ENCODE assay signal across 18 mouse cellular contexts in genomic region chr8:42388816-42389215, GRCm38 (mm10).
"Had no signal": no experiment of that assay in that cellular context is flagged by ENCODE, and none has a peak within 500 bp of the region (broad histone marks: within the 10 kb centered on the region; RNA-seq: fewer than 3 reads in every experiment).

No protein-coding gene starts in this region.

- H3K27ac ChIP-seq: midbrain, embryonic 10.5 days; midbrain, embryonic 12.5 days; neural tube, embryonic 13.5 days; neural tube, embryonic 15.5 days had no signal

- H3K4me2 ChIP-seq: lung, embryonic 14.5 days; midbrain, embryonic 12.5 days; neural tube, embryonic 13.5 days; neural tube, embryonic 15.5 days had no signal

- H3K36me3 ChIP-seq: midbrain, embryonic 10.5 days; midbrain, embryonic 12.5 days; neural tube, embryonic 13.5 days; neural tube, embryonic 15.5 days had no signal

- H3K9ac ChIP-seq: lung, embryonic 14.5 days; midbrain, embryonic 12.5 days; neural tube, embryonic 13.5 days; neural tube, embryonic 15.5 days had no signal

- H3K9me3 ChIP-seq: midbrain, embryonic 10.5 days; midbrain, embryonic 12.5 days; neural tube, embryonic 13.5 days; neural tube, embryonic 15.5 days had no signal

- DNase-seq: lung, adult 18-20 months; lung, embryonic 14.5 days; lung, postnatal 10 days; lung, postnatal 4 days; midbrain, embryonic 14.5 days; right cerebral cortex, adult 18-20 months; right cerebral cortex, postnatal 25 days; right cerebral cortex, postnatal 4 days; spleen, adult 18-20 months; thymus, adult 18-20 months; thymus, postnatal 14 days; thymus, postnatal 36 days had no signal

- H3K27me3 ChIP-seq: midbrain, embryonic 12.5 days; neural tube, embryonic 13.5 days; neural tube, embryonic 15.5 days had no signal

- ATAC-seq: midbrain, embryonic 16.5 days had no signal

- H3K4me3 ChIP-seq: midbrain, embryonic 10.5 days; midbrain, embryonic 12.5 days; myocyte; neural tube, embryonic 13.5 days; neural tube, embryonic 15.5 days had no signal

- H3K4me1 ChIP-seq: midbrain, embryonic 10.5 days; midbrain, embryonic 12.5 days; neural tube, embryonic 13.5 days; neural tube, embryonic 15.5 days had no signal
